Mouse (Mus musculus) spleen, postnatal 4 days (tissue): Measurements from ENCODE around the gene Gm26566.
"Not testable (repeated sequence)": the region's sequence is repeated elsewhere in the genome, so short reads cannot be mapped to it uniquely, and the experiment has no call there.

Source experiments
- DNase-seq, 2 experiments: peaks; one replicate each; pipeline ENCODE4 v3.0.0; 2022; ENCODE audit warnings: low spot score in 2 of 2

The Gm26566 gene

GRCm38 (mm10) chr4:88738480-88738879 lies 16.9 kb downstream of the Gm26566 start:
- peak; percentile 61 to 86 for DNase-seq

GRCm38 (mm10) chr4:88739036-88739435 lies 17.4 kb downstream of the Gm26566 start:
- DNase-seq: no peak

GRCm38 (mm10) chr4:88741426-88741825 lies 19.8 kb downstream of the Gm26566 start:
- no peak for DNase-seq

GRCm38 (mm10) chr4:88742771-88743371 lies 21.3 kb downstream of the Gm26566 start:
- no peak for DNase-seq

GRCm38 (mm10) chr4:88744207-88744606 lies 22.6 kb downstream of the Gm26566 start:
- DNase-seq: no peak

GRCm38 (mm10) chr4:88749926-88750325 lies 28.3 kb downstream of the Gm26566 start:
- DNase-seq: no peak

GRCm38 (mm10) chr4:88754818-88755340 lies 33.3 kb downstream of the Gm26566 start, which contains the start of gene Gm13271:
Gene Gm13271, plus strand, starts transcription at chr4:88754868.
- peak; percentile 74 to 92 for DNase-seq

- peak in 1 of 2 experiments; percentile 64 for DNase-seq
Observed at GRCm38 (mm10) chr4:88756581-88757513, 35.2 kb downstream of the Gm26566 start.

- DNase-seq: peak; percentile 82 to 95
Observed at GRCm38 (mm10) chr4:88757628-88758031, 36.0 kb downstream of the Gm26566 start.

GRCm38 (mm10) chr4:88758751-88759150 lies 37.1 kb downstream of the Gm26566 start:
- DNase-seq: not testable (repeated sequence)

GRCm38 (mm10) chr4:88759610-88760268 lies 38.1 kb downstream of the Gm26566 start, which contains the start of gene Gm13283:
Gene Gm13283, plus strand, starts transcription at chr4:88760119.
- peak; percentile 35 to 82 for DNase-seq

GRCm38 (mm10) chr4:88760431-88760830 lies 38.8 kb downstream of the Gm26566 start:
- peak; percentile 64 to 72 for DNase-seq

- peak; percentile 78 to 93 for DNase-seq
Observed at GRCm38 (mm10) chr4:88761776-88762175, 40.2 kb downstream of the Gm26566 start.

- DNase-seq: peak in 1 of 2 experiments; percentile 69
Observed at GRCm38 (mm10) chr4:88762341-88762740, 40.7 kb downstream of the Gm26566 start.

- not testable (repeated sequence) for DNase-seq
Observed at GRCm38 (mm10) chr4:88763384-88764018, 41.9 kb downstream of the Gm26566 start.
